Mouse (Mus musculus) urinary bladder, postnatal 36 days (tissue): Measurements from ENCODE around the gene Tmem33.

ENCODE experiments used
- DNase-seq, 2 experiments: peaks; one replicate each; pipeline ENCODE4 v3.0.0; 2022; ENCODE audit warnings: low spot score in 2 of 2, mixed read lengths in 1 of 2

Gene Tmem33

GRCm38 (mm10) chr5:67321656-67322268, 61.4 kb downstream of the Tmem33 start:
- no peak for DNase-seq

DNA sequence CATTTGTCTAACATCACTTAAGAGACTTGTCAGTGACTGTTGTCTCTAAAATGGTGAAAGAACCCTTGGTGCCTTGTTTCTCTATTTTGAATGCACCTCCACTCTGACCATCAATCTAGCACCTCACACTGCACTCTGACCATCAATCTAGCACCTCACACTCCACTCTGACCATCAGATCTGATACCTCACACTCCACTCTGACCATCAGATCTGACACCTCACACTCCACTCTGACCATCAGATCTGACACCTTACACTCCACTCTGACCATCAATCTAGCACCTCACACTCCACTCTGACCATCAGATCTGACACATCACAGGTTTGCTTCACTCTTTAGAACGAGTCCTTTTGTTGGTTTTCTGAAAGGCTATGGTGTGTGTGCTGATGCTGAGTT, 63.7 kb downstream of the Tmem33 start:
- no peak for DNase-seq

- no peak for DNase-seq
These were observed 80.4 kb downstream of the Tmem33 start for GRCm38 (mm10) chr5:67340811-67341210.
